Mouse (Mus musculus) megakaryocyte, adult 5-6 weeks (primary cell): ENCODE data around the gene Car5a. TPM values are rescaled to one million over a fixed set of nuclear protein-coding genes. Genes with fewer than 3 reads are reported as not detected.

ENCODE experiments used
- ATAC-seq: 2 replicates; pipeline ENCODE4 v1.8.0; 2016; ENCODE audit warnings: mild to moderate bottlenecking, inconsistent platforms; ENCODE audit not compliant: poor library complexity, severe bottlenecking
- total RNA-seq, 2 experiments: library from RNA; stranded (forward) in 1 of 2; stranded (reverse) in 1 of 2; fragments of 153-499, 151-499 nt in 1 of 2; fragments of 221-1000, 200-1000 nt in 1 of 2; gene quantifications; 2 replicates each; pipeline versions ENCODE4 v1.2.3 to v1.2.4; 2015 to 2017

The Car5a gene
- total RNA-seq, 2 experiments from 2014 or later, result not detected

- no peak for ATAC-seq
Measured at GRCm38 (mm10) chr8:121935341-121936294, 9.1 kb downstream of the Car5a start.

- no peak for ATAC-seq
Measured at GRCm38 (mm10) chr8:121934923-121935322, 9.8 kb downstream of the Car5a start.

- ATAC-seq, result peak; percentile 91
Measured at GRCm38 (mm10) chr8:121934506-121934905, 10.2 kb downstream of the Car5a start.

GRCm38 (mm10) chr8:121932668-121933520 lies 11.8 kb downstream of the Car5a start:
- ATAC-seq, result no peak

- no peak for ATAC-seq
Measured at GRCm38 (mm10) chr8:121932026-121932667, 12.6 kb downstream of the Car5a start.

GRCm38 (mm10) chr8:121931571-121931970 lies 13.1 kb downstream of the Car5a start:
- no peak for ATAC-seq

- ATAC-seq, result peak; percentile 56
Measured at GRCm38 (mm10) chr8:121930047-121930446, 14.7 kb downstream of the Car5a start.

GRCm38 (mm10) chr8:121927316-121927715 lies 17.4 kb downstream of the Car5a start:
- ATAC-seq, result peak; percentile 84

- no peak for ATAC-seq
Measured at GRCm38 (mm10) chr8:121926266-121926665, 18.4 kb downstream of the Car5a start.

- ATAC-seq, result peak; percentile 79
Measured at GRCm38 (mm10) chr8:121925624-121926023, 19.1 kb downstream of the Car5a start.

- ATAC-seq, result no peak
Measured at GRCm38 (mm10) chr8:121924681-121925080, 20.0 kb downstream of the Car5a start.

- ATAC-seq, result no peak
Measured at GRCm38 (mm10) chr8:121922101-121922500, 22.6 kb downstream of the Car5a start.

- no peak for ATAC-seq
Measured at GRCm38 (mm10) chr8:121921582-121921981, 23.1 kb downstream of the Car5a start.

GRCm38 (mm10) chr8:121919731-121920130 lies 25.0 kb downstream of the Car5a start:
- peak; percentile 27; the same call in 1 of the 2 replicates for ATAC-seq

- no peak for ATAC-seq
Measured at GRCm38 (mm10) chr8:121919158-121919557, 25.5 kb downstream of the Car5a start.

GRCm38 (mm10) chr8:121913378-121913777 lies 31.3 kb downstream of the Car5a start:
- no peak for ATAC-seq

- no peak for ATAC-seq
Measured at GRCm38 (mm10) chr8:121912831-121913230, 31.9 kb downstream of the Car5a start.

- ATAC-seq, result no peak
Measured at GRCm38 (mm10) chr8:121911987-121912386, 32.7 kb downstream of the Car5a start.

GRCm38 (mm10) chr8:121911400-121911799 lies 33.3 kb downstream of the Car5a start:
- ATAC-seq, result no peak

GRCm38 (mm10) chr8:121909663-121910062 lies 35.0 kb downstream of the Car5a start:
- no peak for ATAC-seq

- ATAC-seq, result no peak
Measured at GRCm38 (mm10) chr8:121909148-121909541, 35.6 kb downstream of the Car5a start.
